Mouse (Mus musculus) MEL (cell line): ENCODE data around the gene P2ry2. TPM values are rescaled to one million over a fixed set of nuclear protein-coding genes. Genes with fewer than 3 reads are reported as not detected.

Source experiments
- DNase-seq: peaks from one replicate; pipeline ENCODE4 v3.0.0; 2011; ENCODE audit warnings: low read depth, low spot score
- H3K27ac ChIP-seq: 2 replicates; pipeline ENCODE4 v1.5.1; 2012; ENCODE audit warnings: low read depth, mild to moderate bottlenecking, control low read depth, low read length, moderate library complexity; ENCODE audit not compliant: control insufficient read depth
- H3K27me3 ChIP-seq, 2 experiments: fragments of 150-350 bp in 1 of 2; sonication (generic) in 1 of 2; 2 replicates each; pipeline ENCODE4 v1.6.1; 2012; ENCODE audit warnings: low read length in 2 of 2, mild to moderate bottlenecking in 2 of 2, improper control_type of control experiment in 1 of 2, moderate library complexity in 1 of 2; ENCODE audit not compliant: insufficient read depth in 2 of 2, control insufficient read depth in 1 of 2
- H3K36me3 ChIP-seq, 2 experiments: 2 replicates each; pipeline ENCODE4 v1.6.1; 2012 to 2014; ENCODE audit warnings: low read length in 2 of 2, improper control_type of control experiment in 1 of 2, inconsistent platforms in 1 of 2, mild to moderate bottlenecking in 1 of 2; ENCODE audit not compliant: insufficient read depth in 2 of 2, control insufficient read depth in 1 of 2
- H3K4me1 ChIP-seq, 2 experiments: fragments of 150-350 bp in 1 of 2; sonication (generic) in 1 of 2; 2 replicates each; pipeline ENCODE4 v1.6.1; 2012; ENCODE audit warnings: low read length in 2 of 2, improper control_type of control experiment in 1 of 2, mild to moderate bottlenecking in 1 of 2; ENCODE audit not compliant: insufficient read depth in 2 of 2, control insufficient read depth in 1 of 2
- H3K4me3 ChIP-seq, 2 experiments: fragments of 150-350 bp in 1 of 2; sonication (generic) in 1 of 2; 2 replicates each; pipeline ENCODE4 v1.5.1; 2012; ENCODE audit warnings: low read depth in 2 of 2, low read length in 2 of 2, mild to moderate bottlenecking in 2 of 2, moderate library complexity in 2 of 2, control low read depth in 1 of 2, improper control_type of control experiment in 1 of 2; ENCODE audit not compliant: control insufficient read depth in 1 of 2, insufficient read depth in 1 of 2
- H3K79me2 ChIP-seq: 2 replicates; pipeline ENCODE4 v1.6.1; 2012; ENCODE audit warnings: mild to moderate bottlenecking, low read length, moderate library complexity; ENCODE audit not compliant: control insufficient read depth, poor library complexity, insufficient read depth
- H3K9ac ChIP-seq: 2 replicates; pipeline ENCODE4 v1.6.1; 2012; ENCODE audit warnings: low read depth, mild to moderate bottlenecking, control low read depth, low read length, moderate library complexity; ENCODE audit not compliant: control insufficient read depth, poor library complexity, severe bottlenecking
- H3K9me3 ChIP-seq: fragments of 150-350 bp; sonication (generic); replicated peaks from 2 replicates; pipeline ENCODE4 v1.6.1; 2012; ENCODE audit warnings: mild to moderate bottlenecking, low read length, improper control_type of control experiment, moderate library complexity; ENCODE audit not compliant: insufficient read depth
- CTCF ChIP-seq, 3 experiments: IDR thresholded peaks in 2 of 3; conservative IDR thresholded peaks in 1 of 3; 2 replicates each; pipeline ENCODE4 v1.5.1; 2011 to 2012; ENCODE audit warnings: low read length in 3 of 3, low read depth in 2 of 3, mild to moderate bottlenecking in 2 of 3, improper control_type of control experiment in 1 of 3, inconsistent platforms in 1 of 3, mixed read lengths in 1 of 3, moderate library complexity in 1 of 3; ENCODE audit not compliant: control insufficient read depth in 1 of 3, insufficient read depth in 1 of 3, poor library complexity in 1 of 3, severe bottlenecking in 1 of 3
- E2F4 ChIP-seq: IDR thresholded peaks from 2 replicates; pipeline ENCODE4 v1.6.1; 2011; ENCODE audit warnings: low read depth, low read length, improper control_type of control experiment, borderline replicate concordance
- EP300 ChIP-seq, 2 experiments: IDR thresholded peaks; 2 replicates each; pipeline ENCODE4 v1.6.1; 2011; ENCODE audit warnings: improper control_type of control experiment in 2 of 2, low read length in 2 of 2, low read depth in 1 of 2, mild to moderate bottlenecking in 1 of 2
- ETS1 ChIP-seq: IDR thresholded peaks from 2 replicates; pipeline ENCODE4 v1.6.1; 2012; ENCODE audit warnings: low read depth, mild to moderate bottlenecking, inconsistent platforms, low read length, improper control_type of control experiment, moderate library complexity
- GABPA ChIP-seq: IDR thresholded peaks from 2 replicates; pipeline ENCODE4 v1.6.1; 2012; ENCODE audit warnings: low read depth, mild to moderate bottlenecking, inconsistent platforms, low read length, improper control_type of control experiment, moderate library complexity
- JUND ChIP-seq: IDR thresholded peaks from 2 replicates; pipeline ENCODE4 v1.6.1; 2011; ENCODE audit warnings: low read depth, mild to moderate bottlenecking, improper control_type of control experiment, low read length
- KAT2A ChIP-seq: conservative IDR thresholded peaks from 2 replicates; pipeline ENCODE4 v1.6.1; 2012; ENCODE audit warnings: low read depth, low read length, improper control_type of control experiment, inconsistent platforms
- MAFK ChIP-seq: IDR thresholded peaks from 2 replicates; pipeline ENCODE4 v1.6.1; 2011; ENCODE audit warnings: low read depth, mild to moderate bottlenecking, low read length, improper control_type of control experiment, borderline replicate concordance
- MAX ChIP-seq: IDR thresholded peaks from 2 replicates; pipeline ENCODE4 v1.6.1; 2011; ENCODE audit warnings: low read length, improper control_type of control experiment
- MYC ChIP-seq: IDR thresholded peaks from 2 replicates; pipeline ENCODE4 v1.6.1; 2011; ENCODE audit warnings: low read depth, mild to moderate bottlenecking, low read length, improper control_type of control experiment, moderate library complexity
- NELFE ChIP-seq: IDR thresholded peaks from 2 replicates; pipeline ENCODE4 v1.6.1; 2011; ENCODE audit warnings: low read depth, low read length, improper control_type of control experiment
- NRF1 ChIP-seq: IDR thresholded peaks from 2 replicates; pipeline ENCODE4 v1.6.1; 2014; ENCODE audit warnings: low read depth, mild to moderate bottlenecking, inconsistent platforms, low read length, improper control_type of control experiment, moderate library complexity; ENCODE audit not compliant: poor library complexity, insufficient read depth, severe bottlenecking
- POLR2AphosphoS5 ChIP-seq: IDR thresholded peaks from 2 replicates; pipeline ENCODE4 v1.6.1; 2012; ENCODE audit warnings: low read depth, borderline replicate concordance, mild to moderate bottlenecking, inconsistent platforms, low read length, moderate library complexity, mixed read lengths
- SIN3A ChIP-seq: IDR thresholded peaks from 2 replicates; pipeline ENCODE4 v1.6.1; 2012; ENCODE audit warnings: low read length, improper control_type of control experiment, inconsistent platforms
- TAL1 ChIP-seq: IDR thresholded peaks from 2 replicates; pipeline ENCODE4 v1.6.1; 2012; ENCODE audit warnings: mild to moderate bottlenecking, inconsistent platforms, low read length, moderate library complexity, mixed read lengths
- TCF12 ChIP-seq: IDR thresholded peaks from 2 replicates; pipeline ENCODE4 v1.6.1; 2014; ENCODE audit warnings: low read depth, mild to moderate bottlenecking, inconsistent platforms, low read length, improper control_type of control experiment, moderate library complexity
- USF1 ChIP-seq: IDR thresholded peaks from 2 replicates; pipeline ENCODE4 v1.6.1; 2014; ENCODE audit warnings: low read depth, mild to moderate bottlenecking, inconsistent platforms, low read length, improper control_type of control experiment, moderate library complexity
- ZC3H11A ChIP-seq: IDR thresholded peaks from 2 replicates; pipeline ENCODE4 v1.6.1; 2012; ENCODE audit warnings: low read depth, mild to moderate bottlenecking, inconsistent platforms, low read length, improper control_type of control experiment
- ZKSCAN1 ChIP-seq: IDR thresholded peaks from 2 replicates; pipeline ENCODE4 v1.6.1; 2012; ENCODE audit warnings: low read depth, mild to moderate bottlenecking, inconsistent platforms, low read length, improper control_type of control experiment, moderate library complexity
- polyA plus RNA-seq, 2 experiments: library from polyadenylated mRNA; stranded (reverse) in 1 of 2; unstranded in 1 of 2; fragments of >175 nt in 1 of 2; fragments of >200 nt in 1 of 2; gene quantifications; 2 replicates each; pipeline versions ENCODE4 v1.2.1 to v1.2.4; 2012; ENCODE audit warnings: low replicate concordance in 2 of 2, low read depth in 1 of 2; ENCODE audit not compliant: insufficient read length in 2 of 2, insufficient read depth in 1 of 2, missing spikeins in 1 of 2
- total RNA-seq: library from RNA; depleted of rRNA; stranded (reverse); fragments of 300-350 nt; gene quantifications from 2 replicates; pipeline ENCODE4 v1.2.3, GENCODE M21; 2012

The P2ry2 gene
- total and polyA plus RNA-seq, 3 experiments, result 0.23 to 0.86 TPM; not detected in 1

DNA sequence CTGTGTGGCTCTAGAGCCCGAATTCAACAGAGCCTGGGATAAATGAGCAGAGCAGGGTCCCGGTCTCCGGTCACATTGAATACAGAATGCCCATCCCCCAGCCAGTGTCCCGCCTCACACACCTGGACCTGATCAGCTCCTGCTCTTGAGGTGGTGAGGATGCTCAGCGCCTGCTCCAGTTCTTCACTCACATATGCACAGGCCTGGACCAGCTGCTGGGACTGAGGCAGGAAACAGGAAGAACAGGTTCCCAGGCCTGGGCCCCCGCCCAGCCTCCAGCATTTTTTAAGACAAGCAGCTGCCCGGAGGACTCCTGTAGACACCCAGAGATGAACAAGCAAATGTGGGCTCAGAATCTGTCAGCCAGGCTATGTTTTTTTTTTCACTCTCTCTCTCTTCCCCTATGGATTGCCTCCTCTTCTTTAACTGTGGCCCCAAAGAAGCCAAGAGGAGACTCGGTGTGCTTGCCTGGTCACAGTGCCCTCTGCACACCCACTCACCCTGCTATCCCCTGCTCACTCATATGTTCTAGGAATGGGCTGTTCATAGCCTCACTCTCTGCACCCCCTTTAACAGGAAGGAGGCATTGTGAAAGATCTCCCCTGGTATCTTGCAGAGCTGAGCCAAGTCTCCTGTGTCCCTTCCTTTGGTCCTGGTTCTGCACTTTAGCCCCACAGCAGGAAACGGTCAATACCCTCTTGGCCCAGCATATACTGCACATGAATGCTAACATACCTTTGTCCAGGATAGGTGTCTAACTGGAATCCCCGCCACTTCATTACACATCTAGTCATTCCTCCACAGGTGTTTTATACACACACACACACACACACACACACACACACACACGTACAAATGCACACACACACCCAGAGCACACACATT, 9.0 kb downstream of the P2ry2 start:
- TF ChIP-seq TCF12 (no peak), TAL1 (no peak), MAFK (no peak), NRF1 (no peak), JUND (no peak), CTCF (IDR thresholded peaks at IDR 0.05 in 2 of 3, conservative IDR thresholded peaks at IDR 0.05 in 1 of 3; ENCODE audit: control insufficient read depth in 1 of 3, insufficient read depth in 1 of 3, low read depth in 2 of 3, low read length in 3 of 3, poor library complexity in 1 of 3, severe bottlenecking in 1 of 3) (no peak), NELFE (no peak), POLR2AphosphoS5 (no peak), GABPA (no peak), KAT2A (no peak)
- DNase-seq, result no peak
- H3K9ac ChIP-seq, result no peak overlapping the region
- H3K27me3 ChIP-seq, result 0 out of 4 replicates have a peak, but pooled peaks cover 0 to 5% of the 10 kb centered on the region in 2 experiments
- H3K36me3 ChIP-seq, result no peaks in the 10 kb centered on the region
- no peak overlapping the region for H3K27ac ChIP-seq
- H3K79me2 ChIP-seq, result no peaks in the 10 kb centered on the region
- no peak overlapping the region for H3K4me3 ChIP-seq
- H3K4me1 ChIP-seq, result no peaks in the 10 kb centered on the region
- H3K9me3 ChIP-seq, result no peaks in the 10 kb centered on the region

DNA sequence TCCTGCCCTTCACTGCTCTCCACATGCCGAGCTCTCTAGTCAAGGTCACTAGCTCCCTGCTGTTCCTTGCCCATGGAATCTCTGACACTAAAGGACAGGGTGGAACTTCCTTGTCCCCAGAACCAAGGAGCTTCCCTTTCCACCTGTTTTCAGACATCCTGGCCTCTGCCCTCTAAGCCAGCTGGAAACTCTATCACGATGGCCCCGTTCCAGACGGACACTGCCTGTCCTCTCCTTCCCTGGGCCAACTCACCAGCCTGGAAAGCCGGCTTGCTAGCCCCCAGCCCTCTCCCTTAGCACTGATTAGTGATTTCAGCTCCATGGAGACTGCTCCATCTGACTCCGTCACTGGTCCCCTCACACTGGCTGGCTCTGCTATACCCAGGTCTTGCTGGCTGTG, 10.4 kb downstream of the P2ry2 start:
- Histone ChIP-seq H3K36me3 (no peaks in the 10 kb centered on the region), H3K4me3 (no peak overlapping the region), H3K79me2 (no peaks in the 10 kb centered on the region), H3K9ac (no peak overlapping the region), H3K4me1 (peaks cover 0 to 3% of the 10 kb centered on the region in 2 experiments; a peak in 1 of 4 replicates), H3K9me3 (no peaks in the 10 kb centered on the region), H3K27me3 (0 out of 4 replicates have a peak, but pooled peaks cover 0 to 5% of the 10 kb centered on the region in 2 experiments), H3K27ac (no peak overlapping the region)
- no peak for TF ChIP-seq MAFK
- no peak for TF ChIP-seq TCF12
- TF ChIP-seq E2F4, result no peak
- no peak for TF ChIP-seq MYC
- no peak for TF ChIP-seq CTCF (IDR thresholded peaks at IDR 0.05 in 2 of 3, conservative IDR thresholded peaks at IDR 0.05 in 1 of 3; ENCODE audit: control insufficient read depth in 1 of 3, insufficient read depth in 1 of 3, low read depth in 2 of 3, low read length in 3 of 3, poor library complexity in 1 of 3, severe bottlenecking in 1 of 3)
- no peak for TF ChIP-seq MAX
- TF ChIP-seq ZKSCAN1, result no peak
- TF ChIP-seq EP300 (IDR thresholded peaks at IDR 0.05; ENCODE audit: low read depth in 1 of 2, low read length in 2 of 2), result no peak
- no peak for TF ChIP-seq SIN3A
- no peak for TF ChIP-seq ETS1
- TF ChIP-seq ZC3H11A, result no peak
- TF ChIP-seq USF1, result no peak
- TF ChIP-seq NELFE, result no peak
- no peak for DNase-seq
